Mouse (Mus musculus): ENCODE data around the gene Pde2a. TPM values are rescaled to one million over a fixed set of nuclear protein-coding genes. Genes with fewer than 3 reads are reported as not detected.

Gene Pde2a
- polyA plus RNA-seq, 1 experiment from 2014 or later: 33.5 TPM

DNA sequence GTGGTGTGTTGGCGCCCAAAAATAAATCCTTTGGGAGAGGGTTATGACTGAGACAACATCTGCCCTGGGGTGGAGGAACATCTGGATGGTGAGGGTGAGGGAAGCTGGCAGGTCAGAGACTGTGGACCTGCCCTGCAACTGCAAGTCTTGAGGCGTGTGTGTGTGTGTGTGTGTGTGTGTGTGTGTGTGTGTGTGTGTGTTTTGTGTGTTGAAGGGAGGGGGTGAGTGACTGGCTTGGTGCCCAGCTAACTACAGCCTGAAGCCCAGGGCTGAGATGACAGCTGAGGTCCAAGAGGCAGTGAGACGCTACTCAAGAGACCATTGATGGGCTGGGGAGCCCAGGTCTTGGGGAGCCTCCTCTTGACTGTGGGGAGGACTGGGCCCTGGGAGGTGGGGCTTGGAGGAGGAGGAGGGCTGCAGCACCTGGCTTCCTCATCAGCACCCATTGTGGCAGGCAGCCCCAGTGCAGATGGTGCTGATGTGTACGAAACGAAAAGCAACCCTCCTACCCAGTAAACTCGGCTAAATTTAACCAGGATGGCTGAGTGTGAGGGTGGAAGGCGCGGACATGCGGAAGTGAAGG is 61.1 kb downstream of the Pde2a start:
- H3K9ac ChIP-seq (ENCODE audit: low read depth, low read length): no peak overlapping the region; the same call in 1 of the 2 replicates
- WGBS: 54% methylated on average over 9 of the region's 9 CpGs
- H3K27ac ChIP-seq (ENCODE audit: low read depth, low read length): peak overlapping the region; percentile 52; the same call in 1 of the 2 replicates
- peaks cover 7% of the 10 kb centered on the region for H3K4me1 ChIP-seq (ENCODE audit: control insufficient read depth, insufficient read depth, low read depth, low read length)
- ATAC-seq: peak; percentile 63
- no peaks in the 10 kb centered on the region for H3K27me3 ChIP-seq (replicated peaks; ENCODE audit: control insufficient read depth, insufficient read depth, low read length)
- no peak overlapping the region for H3K4me2 ChIP-seq (ENCODE audit: low read length)
- no peaks in the 10 kb centered on the region for H3K36me3 ChIP-seq (ENCODE audit: control insufficient read depth, insufficient read depth, low read length)
- no peak overlapping the region for H3K4me3 ChIP-seq (ENCODE audit: low read length)
- no peaks in the 10 kb centered on the region for H3K9me3 ChIP-seq (ENCODE audit: control insufficient read depth, low read length)

- no peak for ATAC-seq
- Histone ChIP-seq H3K4me2 (ENCODE audit: low read length) (no peak overlapping the region), H3K9ac (ENCODE audit: low read depth, low read length) (no peak overlapping the region), H3K4me3 (ENCODE audit: low read length) (no peak overlapping the region), H3K9me3 (ENCODE audit: control insufficient read depth, low read length) (no peaks in the 10 kb centered on the region), H3K27me3 (replicated peaks; ENCODE audit: control insufficient read depth, insufficient read depth, low read length) (no peaks in the 10 kb centered on the region), H3K27ac (ENCODE audit: low read depth, low read length) (no peak overlapping the region), H3K4me1 (ENCODE audit: control insufficient read depth, insufficient read depth, low read depth, low read length) (peaks cover 7% of the 10 kb centered on the region), H3K36me3 (ENCODE audit: control insufficient read depth, insufficient read depth, low read length) (no peaks in the 10 kb centered on the region)
- 73% methylated on average over 9 of the region's 9 CpGs for WGBS
Measured at GRCm38 (mm10) chr7:101483498-101484115, 62.1 kb downstream of the Pde2a start.

- peaks cover 4% of the 10 kb centered on the region; the same call in 1 of the 2 replicates for H3K36me3 ChIP-seq (ENCODE audit: control insufficient read depth, insufficient read depth, low read length)
- peaks cover 4% of the 10 kb centered on the region; the same call in 1 of the 2 replicates for H3K9me3 ChIP-seq (ENCODE audit: control insufficient read depth, low read length)
- 69% methylated on average over 5 of the region's 5 CpGs for WGBS
- H3K27me3 ChIP-seq (replicated peaks; ENCODE audit: control insufficient read depth, insufficient read depth, low read length): no peaks in the 10 kb centered on the region
- H3K9ac ChIP-seq (ENCODE audit: low read depth, low read length): no peak overlapping the region
- no peak for ATAC-seq
- H3K4me3 ChIP-seq (ENCODE audit: low read length): no peak overlapping the region
- H3K4me2 ChIP-seq (ENCODE audit: low read length): no peak overlapping the region
- H3K4me1 ChIP-seq (ENCODE audit: control insufficient read depth, insufficient read depth, low read depth, low read length): peaks cover 7% of the 10 kb centered on the region
- H3K27ac ChIP-seq (ENCODE audit: low read depth, low read length): no peak overlapping the region
Measured at GRCm38 (mm10) chr7:101487102-101487501, 65.6 kb downstream of the Pde2a start.

GRCm38 (mm10) chr7:101490952-101491351 is 69.5 kb downstream of the Pde2a start:
- Histone ChIP-seq H3K4me3 (ENCODE audit: low read length) (no peak overlapping the region), H3K4me2 (ENCODE audit: low read length) (no peak overlapping the region), H3K27ac (ENCODE audit: low read depth, low read length) (no peak overlapping the region), H3K27me3 (replicated peaks; ENCODE audit: control insufficient read depth, insufficient read depth, low read length) (no peaks in the 10 kb centered on the region), H3K4me1 (ENCODE audit: control insufficient read depth, insufficient read depth, low read depth, low read length) (no peaks in the 10 kb centered on the region), H3K9ac (ENCODE audit: low read depth, low read length) (no peak overlapping the region), H3K36me3 (ENCODE audit: control insufficient read depth, insufficient read depth, low read length) (peaks cover 4% of the 10 kb centered on the region; the same call in 1 of the 2 replicates), H3K9me3 (ENCODE audit: control insufficient read depth, low read length) (peaks cover 4% of the 10 kb centered on the region; the same call in 1 of the 2 replicates)
- ATAC-seq: no peak
- 46% methylated on average over 4 of the region's 4 CpGs for WGBS

DNA sequence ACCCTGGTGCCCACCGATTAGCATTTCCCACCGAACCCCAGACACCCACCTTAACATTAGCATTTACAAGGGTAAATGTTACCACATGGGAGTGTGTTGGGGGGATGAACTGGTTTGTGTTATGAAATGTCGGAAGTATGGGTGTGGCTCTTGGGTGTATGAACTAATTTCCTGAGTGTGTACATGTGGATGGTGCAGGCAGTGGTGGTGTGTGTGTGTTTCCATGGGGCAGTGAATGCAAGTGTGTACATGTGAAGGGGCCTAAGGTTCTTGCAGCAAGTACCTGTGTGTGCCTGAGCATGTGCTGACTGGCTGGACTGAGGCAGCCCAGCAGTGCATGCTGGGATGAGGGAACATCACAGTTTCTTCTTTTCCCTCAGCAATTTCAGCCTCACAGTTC is 76.9 kb downstream of the Pde2a start:
- WGBS: 86% methylated on average over 3 of the region's 3 CpGs
- Histone ChIP-seq H3K4me2 (ENCODE audit: low read length) (no peak overlapping the region), H3K9ac (ENCODE audit: low read depth, low read length) (no peak overlapping the region), H3K4me3 (ENCODE audit: low read length) (no peak overlapping the region), H3K36me3 (ENCODE audit: control insufficient read depth, insufficient read depth, low read length) (no peaks in the 10 kb centered on the region), H3K27ac (ENCODE audit: low read depth, low read length) (no peak overlapping the region), H3K27me3 (replicated peaks; ENCODE audit: control insufficient read depth, insufficient read depth, low read length) (peaks cover 3% of the 10 kb centered on the region), H3K9me3 (ENCODE audit: control insufficient read depth, low read length) (no peaks in the 10 kb centered on the region), H3K4me1 (ENCODE audit: control insufficient read depth, insufficient read depth, low read depth, low read length) (no peaks in the 10 kb centered on the region)
- ATAC-seq: no peak

DNA sequence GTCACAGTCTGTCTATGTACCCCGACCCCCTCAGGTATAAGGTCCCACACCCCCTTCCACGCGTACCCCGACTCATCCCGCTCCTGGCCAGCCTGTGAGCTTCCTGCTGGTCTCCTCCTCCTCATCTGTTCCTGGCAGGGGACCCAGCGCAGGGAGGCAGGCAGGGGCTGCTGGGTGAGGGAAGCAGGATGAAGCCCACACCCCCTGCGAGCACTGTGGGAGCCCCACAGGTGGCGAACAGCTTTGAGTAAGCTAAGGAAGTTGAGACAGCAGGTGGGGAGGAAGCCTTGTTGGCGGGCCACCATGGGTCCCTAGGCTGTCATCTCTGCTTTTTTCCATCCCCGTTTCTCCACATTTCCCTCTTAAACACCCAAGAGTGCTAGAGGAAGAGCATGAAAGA is 77.8 kb downstream of the Pde2a start:
- H3K27me3 ChIP-seq (replicated peaks; ENCODE audit: control insufficient read depth, insufficient read depth, low read length): peaks cover 11% of the 10 kb centered on the region
- no peaks in the 10 kb centered on the region for H3K36me3 ChIP-seq (ENCODE audit: control insufficient read depth, insufficient read depth, low read length)
- WGBS: 47% methylated on average over 10 of the region's 10 CpGs
- no peak overlapping the region for H3K9ac ChIP-seq (ENCODE audit: low read depth, low read length)
- no peak for ATAC-seq
- no peak overlapping the region for H3K27ac ChIP-seq (ENCODE audit: low read depth, low read length)
- no peaks in the 10 kb centered on the region for H3K9me3 ChIP-seq (ENCODE audit: control insufficient read depth, low read length)
- H3K4me2 ChIP-seq (ENCODE audit: low read length): no peak overlapping the region
- no peak overlapping the region for H3K4me3 ChIP-seq (ENCODE audit: low read length)
- H3K4me1 ChIP-seq (ENCODE audit: control insufficient read depth, insufficient read depth, low read depth, low read length): no peaks in the 10 kb centered on the region; the same call in 1 of the 2 replicates

GRCm38 (mm10) chr7:101499701-101500100 is 78.2 kb downstream of the Pde2a start:
- 74% methylated on average over 9 of the region's 9 CpGs for WGBS
- no peak for ATAC-seq

GRCm38 (mm10) chr7:101501236-101501635 is 79.7 kb downstream of the Pde2a start:
- no peak for ATAC-seq
- Histone ChIP-seq H3K36me3 (ENCODE audit: control insufficient read depth, insufficient read depth, low read length) (no peaks in the 10 kb centered on the region), H3K9ac (ENCODE audit: low read depth, low read length) (no peak overlapping the region), H3K9me3 (ENCODE audit: control insufficient read depth, low read length) (no peaks in the 10 kb centered on the region), H3K4me1 (ENCODE audit: control insufficient read depth, insufficient read depth, low read depth, low read length) (peaks cover 4% of the 10 kb centered on the region; the same call in 1 of the 2 replicates), H3K4me3 (ENCODE audit: low read length) (no peak overlapping the region), H3K27me3 (replicated peaks; ENCODE audit: control insufficient read depth, insufficient read depth, low read length) (peaks cover 20% of the 10 kb centered on the region), H3K4me2 (ENCODE audit: low read length) (no peak overlapping the region), H3K27ac (ENCODE audit: low read depth, low read length) (no peak overlapping the region)
- WGBS: 83% methylated on average over 6 of the region's 6 CpGs

More at GRCm38 (mm10) chr7:101499701-101500100, 78.2 kb downstream of the Pde2a start:
- Histone ChIP-seq H3K36me3 (ENCODE audit: control insufficient read depth, insufficient read depth, low read length) (no peaks in the 10 kb centered on the region), H3K4me2 (ENCODE audit: low read length) (no peak overlapping the region), H3K4me3 (ENCODE audit: low read length) (no peak overlapping the region), H3K9ac (ENCODE audit: low read depth, low read length) (no peak overlapping the region), H3K4me1 (ENCODE audit: control insufficient read depth, insufficient read depth, low read depth, low read length) (peaks cover 4% of the 10 kb centered on the region; the same call in 1 of the 2 replicates), H3K27me3 (replicated peaks; ENCODE audit: control insufficient read depth, insufficient read depth, low read length) (peaks cover 13% of the 10 kb centered on the region), H3K27ac (ENCODE audit: low read depth, low read length) (no peak overlapping the region), H3K9me3 (ENCODE audit: control insufficient read depth, low read length) (no peaks in the 10 kb centered on the region)

GRCm38 (mm10) chr7:101501675-101502074 is 80.2 kb downstream of the Pde2a start:
- ATAC-seq: no peak
- 74% methylated on average over 6 of the region's 6 CpGs for WGBS
- Histone ChIP-seq H3K27me3 (replicated peaks; ENCODE audit: control insufficient read depth, insufficient read depth, low read length) (peaks cover 20% of the 10 kb centered on the region), H3K4me1 (ENCODE audit: control insufficient read depth, insufficient read depth, low read depth, low read length) (peaks cover 4% of the 10 kb centered on the region; the same call in 1 of the 2 replicates), H3K9me3 (ENCODE audit: control insufficient read depth, low read length) (no peaks in the 10 kb centered on the region), H3K4me3 (ENCODE audit: low read length) (no peak overlapping the region), H3K27ac (ENCODE audit: low read depth, low read length) (no peak overlapping the region), H3K9ac (ENCODE audit: low read depth, low read length) (no peak overlapping the region), H3K4me2 (ENCODE audit: low read length) (no peak overlapping the region), H3K36me3 (ENCODE audit: control insufficient read depth, insufficient read depth, low read length) (no peaks in the 10 kb centered on the region)

Measured in hindbrain, embryonic 16.5 days (tissue).